Mouse (Mus musculus) hindbrain, postnatal 0 days (tissue): ENCODE measurements around the gene Usp25. TPM values are rescaled to one million over a fixed set of nuclear protein-coding genes. Genes with fewer than 3 reads are reported as not detected.

Experiments
- ATAC-seq: fragments of 200-750 bp; cut with Nextera tagmentation; 2 replicates; pipeline ENCODE4 v1.8.0; 2017; ENCODE audit warnings: mild to moderate bottlenecking, moderate TSS enrichment, moderate library complexity
- DNase-seq: peaks from one replicate; pipeline ENCODE4 v3.0.0-alpha.2; 2015; ENCODE audit warnings: low spot score
- H3K27ac ChIP-seq: fragments of 300-500 bp; sonication (generic); 2 replicates; pipeline ENCODE4 v1.5.1; 2014; ENCODE audit warnings: mild to moderate bottlenecking
- H3K27me3 ChIP-seq: fragments of 300-500 bp; sonication (generic); 2 replicates; pipeline ENCODE4 v1.6.1; 2014; ENCODE audit warnings: low read length, mixed read lengths; ENCODE audit not compliant: insufficient read depth
- H3K36me3 ChIP-seq: fragments of 300-500 bp; sonication (generic); 2 replicates; pipeline ENCODE4 v1.6.1; 2014; ENCODE audit warnings: low read length, mixed read lengths; ENCODE audit not compliant: insufficient read depth
- H3K4me1 ChIP-seq: fragments of 300-500 bp; sonication (generic); 2 replicates; pipeline ENCODE4 v1.6.1; 2014; ENCODE audit warnings: antibody characterized with exemption, low read length, mixed read lengths; ENCODE audit not compliant: insufficient read depth
- H3K4me2 ChIP-seq: fragments of 300-500 bp; sonication (generic); 2 replicates; pipeline ENCODE4 v1.6.1; 2014; ENCODE audit warnings: low read depth, mild to moderate bottlenecking, low read length, moderate library complexity, mixed read lengths
- H3K4me3 ChIP-seq: fragments of 300-500 bp; sonication (generic); 2 replicates; pipeline ENCODE4 v1.5.1; 2014; ENCODE audit warnings: low read length
- H3K9ac ChIP-seq: fragments of 300-500 bp; sonication (generic); replicated peaks from 2 replicates; pipeline ENCODE4 v1.6.1; 2014; ENCODE audit warnings: mild to moderate bottlenecking, low read length, moderate library complexity, mixed read lengths
- H3K9me3 ChIP-seq: fragments of 300-500 bp; sonication (generic); 2 replicates; pipeline ENCODE4 v1.6.1; 2016; ENCODE audit warnings: low read length, mixed read lengths
- CTCF ChIP-seq: IDR thresholded peaks from 2 replicates; pipeline ENCODE4 v1.5.1; 2016; ENCODE audit warnings: antibody characterized with exemption, control low read depth, low read depth
- WGBS: fragments of 180-500 bp; shearing (Covaris S2); extraction: QIAGEN DNeasy Blood & Tissue Kit; methylation state at CpG from one replicate; pipeline ENCODE4 v1.1.7; 2014; 5-methylcytosine and 5-hydroxymethylcytosine counted together
- polyA plus RNA-seq: library from polyadenylated mRNA; unstranded; fragments of >200 nt; fragmentation: Nextera tagmentation; extraction: Ambion mirVana; gene quantifications from 2 replicates; pipeline ENCODE4 v1.2.1, GENCODE M21; 2015
- total RNA-seq: library from RNA; depleted of rRNA; stranded (reverse); fragments of >200 nt; gene quantifications from 2 replicates; pipeline ENCODE4 v1.2.3, GENCODE M21; 2014

Gene Usp25
- total and polyA plus RNA-seq, 2 experiments from 2014 or later = 10.5 to 29.0 TPM

GRCm38 (mm10) chr16:77023627-77024379, 10.3 kb downstream of the Usp25 start:
- ATAC-seq = no peak
- WGBS = 86% methylated on average over 7 of the region's 7 CpGs

GRCm38 (mm10) chr16:77026099-77026498, 12.6 kb downstream of the Usp25 start:
- WGBS = 91% methylated on average over 4 of the region's 4 CpGs

More at GRCm38 (mm10) chr16:77023627-77024379, 10.3 kb downstream of the Usp25 start:
- no peak overlapping the region for H3K4me3 ChIP-seq
- no peak overlapping the region for H3K27ac ChIP-seq
- DNase-seq = no peak
- no peak overlapping the region for H3K9ac ChIP-seq
- no peaks in the 10 kb centered on the region for H3K27me3 ChIP-seq
- peaks cover 5% of the 10 kb centered on the region; the same call in 1 of the 2 replicates for H3K36me3 ChIP-seq
- H3K9me3 ChIP-seq = no peaks in the 10 kb centered on the region
- H3K4me2 ChIP-seq = no peak overlapping the region
- H3K4me1 ChIP-seq = no peaks in the 10 kb centered on the region
- TF ChIP-seq CTCF = no peak

GRCm38 (mm10) chr16:77026933-77027332, 13.4 kb downstream of the Usp25 start:
- no peaks in the 10 kb centered on the region for H3K27me3 ChIP-seq
- no peak for ATAC-seq
- H3K4me1 ChIP-seq = peaks cover 5% of the 10 kb centered on the region; the same call in 1 of the 2 replicates
- no peak overlapping the region for H3K27ac ChIP-seq
- H3K36me3 ChIP-seq = peaks cover 5% of the 10 kb centered on the region; the same call in 1 of the 2 replicates
- 92% methylated on average over 6 of the region's 6 CpGs for WGBS
- H3K9ac ChIP-seq = no peak overlapping the region
- no peak overlapping the region for H3K4me2 ChIP-seq
- no peak overlapping the region for H3K4me3 ChIP-seq
- H3K9me3 ChIP-seq = no peaks in the 10 kb centered on the region
- DNase-seq = no peak
- TF ChIP-seq CTCF = no peak

More at GRCm38 (mm10) chr16:77026099-77026498, 12.6 kb downstream of the Usp25 start:
- H3K4me3 ChIP-seq = no peak overlapping the region
- peaks cover 5% of the 10 kb centered on the region; the same call in 1 of the 2 replicates for H3K4me1 ChIP-seq
- no peaks in the 10 kb centered on the region for H3K27me3 ChIP-seq
- ATAC-seq = no peak
- H3K27ac ChIP-seq = no peak overlapping the region
- no peak for TF ChIP-seq CTCF
- no peak overlapping the region for H3K4me2 ChIP-seq
- no peaks in the 10 kb centered on the region for H3K9me3 ChIP-seq
- peaks cover 5% of the 10 kb centered on the region; the same call in 1 of the 2 replicates for H3K36me3 ChIP-seq
- H3K9ac ChIP-seq = no peak overlapping the region
- DNase-seq = no peak

- Histone ChIP-seq H3K36me3 (peaks cover 5% of the 10 kb centered on the region; the same call in 1 of the 2 replicates), H3K4me2 (peak overlapping the region; percentile 46), H3K27me3 (no peaks in the 10 kb centered on the region), H3K9ac (no peak overlapping the region), H3K4me1 (peaks cover 5% of the 10 kb centered on the region; the same call in 1 of the 2 replicates), H3K9me3 (no peaks in the 10 kb centered on the region), H3K27ac (peak overlapping the region; percentile 38; the same call in 1 of the 2 replicates), H3K4me3 (no peak overlapping the region)
- no peak for TF ChIP-seq CTCF
- ATAC-seq (peak; percentile 42; the same call in 1 of the 2 replicates), DNase-seq (no peak)
- WGBS = 54% methylated on average over 14 of the region's 14 CpGs
These were observed 14.6 kb downstream of the Usp25 start for GRCm38 (mm10) chr16:77027976-77028686.

- Histone ChIP-seq H3K27ac (peak overlapping the region; percentile 38; the same call in 1 of the 2 replicates), H3K27me3 (no peaks in the 10 kb centered on the region), H3K4me3 (no peak overlapping the region), H3K36me3 (peaks cover 5% of the 10 kb centered on the region; the same call in 1 of the 2 replicates), H3K4me1 (peaks cover 5% of the 10 kb centered on the region; the same call in 1 of the 2 replicates), H3K4me2 (peak overlapping the region; percentile 46), H3K9ac (no peak overlapping the region), H3K9me3 (no peaks in the 10 kb centered on the region)
- TF ChIP-seq CTCF = peak; percentile 28; the same call in 1 of the 2 replicates
- ATAC-seq (peak; percentile 64; the same call in 1 of the 2 replicates), DNase-seq (peak; percentile 67)
- 53% methylated on average over 10 of the region's 10 CpGs for WGBS
These were observed 15.3 kb downstream of the Usp25 start for GRCm38 (mm10) chr16:77028687-77029417.

GRCm38 (mm10) chr16:77030435-77030834, 16.9 kb downstream of the Usp25 start:
- Histone ChIP-seq H3K9ac (no peak overlapping the region), H3K36me3 (no peaks in the 10 kb centered on the region), H3K9me3 (no peaks in the 10 kb centered on the region), H3K4me2 (no peak overlapping the region), H3K4me1 (peaks cover 5% of the 10 kb centered on the region; the same call in 1 of the 2 replicates), H3K27me3 (no peaks in the 10 kb centered on the region), H3K27ac (no peak overlapping the region), H3K4me3 (no peak overlapping the region)
- no peak for DNase-seq
- ATAC-seq = no peak
- WGBS = 59% methylated on average over 2 of the region's 2 CpGs
- no peak for TF ChIP-seq CTCF
